Mouse (Mus musculus): Measurements from ENCODE around the gene Acvr1b.

- TF ChIP-seq MAX (IDR thresholded peaks at IDR 0.05; ENCODE audit: low read length) (no peak), ZNF384 (IDR thresholded peaks at IDR 0.05; ENCODE audit: low read depth, low read length) (no peak), CTCF (conservative IDR thresholded peaks at IDR 0.05 in 1 of 2, IDR thresholded peaks at IDR 0.05 in 1 of 2; ENCODE audit: low read depth in 2 of 2, low read length in 2 of 2) (no peak), EP300 (IDR thresholded peaks at IDR 0.05; ENCODE audit: low read length) (no peak), TBP (conservative IDR thresholded peaks at IDR 0.05; ENCODE audit: low read depth, low read length) (no peak), SIN3A (IDR thresholded peaks at IDR 0.05; ENCODE audit: low read length) (no peak), POLR2A (IDR thresholded peaks at IDR 0.05; ENCODE audit: low read depth, low read length) (no peak), USF2 (conservative IDR thresholded peaks at IDR 0.05; ENCODE audit: low read depth, low read length) (no peak), CHD2 (IDR thresholded peaks at IDR 0.05; ENCODE audit: low read length) (no peak), MEF2A (IDR thresholded peaks at IDR 0.05; ENCODE audit: borderline replicate concordance, low read depth, low read length) (no peak), USF1 (IDR thresholded peaks at IDR 0.05; ENCODE audit: low read depth, low read length) (no peak), MXI1 (IDR thresholded peaks at IDR 0.05; ENCODE audit: low read depth, low read length) (no peak), IRF4 (IDR thresholded peaks at IDR 0.05; ENCODE audit: low read depth, low read length) (no peak)
Measured at GRCm38 (mm10) chr15:101192651-101193050, 18.8 kb downstream of the Acvr1b start.
